Mouse (Mus musculus) spleen, adult 18-20 months (tissue): ENCODE data around the gene Ube2q1.

Experiments
- DNase-seq, 2 experiments: peaks; one replicate each; pipeline ENCODE4 v3.0.0; 2022; ENCODE audit warnings: mixed read lengths in 2 of 2

Gene Ube2q1

DNA sequence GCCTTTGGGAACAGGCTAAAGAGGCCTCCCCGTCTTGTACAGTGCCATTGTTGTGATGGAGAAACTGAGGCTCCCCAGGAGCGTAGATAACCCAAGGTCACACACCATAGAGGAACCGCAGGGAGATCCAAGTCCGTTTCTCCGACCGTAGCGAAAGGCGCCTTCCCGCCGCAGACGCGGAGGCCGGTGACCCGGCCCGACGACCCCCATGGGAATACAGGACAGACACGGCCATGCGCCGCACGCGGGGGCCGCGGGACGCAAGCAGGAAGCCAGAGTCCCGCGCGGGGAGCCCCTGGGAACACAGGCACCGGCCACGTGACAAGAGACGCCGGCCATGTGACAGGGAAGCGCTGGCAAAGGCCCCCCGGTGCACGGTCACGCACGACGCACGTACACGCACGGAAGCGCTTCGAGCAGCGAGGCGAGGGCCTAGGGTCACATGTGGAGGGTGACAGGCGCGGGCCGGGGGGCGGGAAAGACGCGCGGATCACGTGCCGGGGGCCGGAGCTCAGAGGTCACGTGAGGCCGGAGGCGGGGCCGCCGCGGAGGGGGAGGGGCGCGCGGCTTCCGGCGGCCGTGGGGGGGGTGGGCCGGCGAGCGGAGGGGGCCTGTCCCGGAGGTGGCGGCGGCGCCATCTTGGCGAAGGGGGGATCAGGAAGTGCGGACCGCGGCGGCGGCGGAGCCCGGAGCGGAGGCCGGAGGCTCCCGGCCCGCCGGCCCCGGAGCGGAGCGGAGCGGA, at the start of gene Ube2q1:
Gene Ube2q1 (plus strand): TSS at position 649 of the 742 bp plus-strand sequence.
- peak; percentile 94 to 96 for DNase-seq

DNA sequence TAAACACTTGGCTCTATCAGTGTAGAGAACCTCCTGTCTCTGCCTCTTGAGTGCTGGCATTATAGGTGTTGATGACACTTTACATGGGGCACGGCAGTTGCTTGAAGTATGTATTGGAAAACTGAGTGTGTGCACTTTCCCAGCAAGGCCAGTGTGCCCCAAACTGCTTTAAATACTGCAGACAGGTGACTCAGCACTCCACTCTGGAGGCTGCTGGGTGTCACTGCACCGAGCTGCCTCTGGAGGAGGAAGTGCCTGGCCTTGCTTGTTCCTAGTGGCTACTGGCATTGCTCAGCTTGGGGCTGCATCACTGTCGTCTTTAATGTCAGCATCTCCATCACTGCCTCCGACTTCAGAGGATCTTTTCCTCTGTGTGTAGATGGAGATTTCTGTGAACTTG, 46.4 kb upstream of the Ube2q1 start:
- DNase-seq: peak; percentile 35 to 51

DNA sequence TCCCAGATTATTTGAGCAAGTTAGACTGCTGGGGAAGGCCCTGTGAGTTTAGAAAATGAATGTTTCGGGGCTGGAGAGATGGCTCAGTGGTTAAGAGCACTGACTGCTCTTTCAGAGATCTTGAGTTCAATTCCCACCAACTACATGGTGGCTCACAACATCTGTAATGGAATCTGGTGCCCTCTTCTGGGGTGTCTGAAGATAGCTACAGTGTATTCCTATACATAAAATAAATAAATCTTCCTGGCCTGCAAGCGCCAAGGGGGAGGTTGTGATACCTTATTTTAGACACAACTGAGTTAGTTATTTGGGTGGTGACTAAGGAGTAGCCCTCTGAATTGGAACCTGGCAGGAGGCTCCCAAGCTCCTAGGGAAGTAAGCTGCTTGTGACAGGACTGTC, 44.6 kb upstream of the Ube2q1 start:
- no peak for DNase-seq

DNA sequence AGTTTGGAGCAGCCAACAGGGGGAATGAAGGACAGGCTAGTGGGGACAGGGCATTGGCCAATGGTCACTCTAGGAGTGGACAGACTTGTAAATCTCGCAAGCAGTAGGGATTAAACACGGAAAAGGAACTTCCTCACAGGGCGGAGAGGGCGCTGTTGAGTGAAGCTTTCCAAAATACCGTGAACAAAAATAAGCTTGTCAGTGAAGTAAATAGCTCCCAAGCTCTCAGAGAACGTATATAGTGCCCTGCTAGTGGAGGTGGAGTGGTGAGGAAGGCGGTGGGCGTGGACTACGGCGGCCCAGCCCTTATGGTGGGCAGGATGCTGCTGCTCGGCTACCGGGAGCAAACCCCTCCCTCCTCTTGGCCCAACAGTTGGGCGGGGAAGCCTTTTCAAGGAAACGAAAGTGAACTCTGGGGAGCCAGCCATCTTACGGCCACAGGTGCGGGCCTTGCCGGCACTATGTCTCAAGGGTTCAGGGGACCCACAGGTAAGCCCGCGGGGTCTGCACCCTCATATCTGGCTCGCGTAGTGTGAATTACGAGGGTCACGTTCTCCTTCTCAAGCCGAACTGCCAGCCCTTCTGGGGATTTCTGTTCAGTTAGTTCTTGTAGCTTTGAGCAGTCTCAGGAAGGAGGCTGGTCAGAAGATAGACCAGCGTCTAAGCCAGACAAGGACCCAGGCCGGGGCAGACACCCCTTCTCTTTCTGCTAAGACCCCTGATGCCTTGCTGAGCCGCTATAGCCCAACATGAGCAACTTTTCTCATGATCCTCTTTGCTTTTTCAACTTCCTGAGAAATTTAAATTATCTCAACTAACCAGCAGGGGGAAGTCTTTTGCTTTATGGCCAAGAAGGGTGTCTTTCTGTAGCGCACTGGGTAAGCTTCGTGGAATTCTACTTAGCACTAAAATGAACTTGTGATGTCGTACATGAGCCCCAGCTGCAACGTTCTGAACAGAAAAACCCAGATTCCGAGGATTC, 42.8 kb upstream of the Ube2q1 start:
- DNase-seq: peak; percentile 85 to 86

DNA sequence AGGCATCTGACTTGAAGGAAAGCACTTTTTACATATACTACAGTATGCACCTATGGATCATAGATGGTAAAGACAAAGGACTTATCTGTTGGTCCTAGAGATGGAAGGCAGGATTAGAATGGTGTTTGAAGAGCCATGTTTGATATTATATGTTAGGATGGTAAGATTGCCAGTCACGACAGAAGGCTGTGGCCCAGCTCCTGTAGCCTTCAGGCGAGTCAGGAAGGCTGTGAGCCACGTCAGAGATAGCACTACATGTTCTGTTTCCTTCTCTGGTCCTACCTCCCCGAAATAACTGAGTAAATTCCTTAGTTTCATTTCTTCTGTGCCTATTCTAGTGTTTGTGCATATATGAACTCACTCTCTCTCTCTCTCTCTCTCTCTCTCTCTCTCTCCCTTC, 41.3 kb upstream of the Ube2q1 start:
- no peak for DNase-seq

DNA sequence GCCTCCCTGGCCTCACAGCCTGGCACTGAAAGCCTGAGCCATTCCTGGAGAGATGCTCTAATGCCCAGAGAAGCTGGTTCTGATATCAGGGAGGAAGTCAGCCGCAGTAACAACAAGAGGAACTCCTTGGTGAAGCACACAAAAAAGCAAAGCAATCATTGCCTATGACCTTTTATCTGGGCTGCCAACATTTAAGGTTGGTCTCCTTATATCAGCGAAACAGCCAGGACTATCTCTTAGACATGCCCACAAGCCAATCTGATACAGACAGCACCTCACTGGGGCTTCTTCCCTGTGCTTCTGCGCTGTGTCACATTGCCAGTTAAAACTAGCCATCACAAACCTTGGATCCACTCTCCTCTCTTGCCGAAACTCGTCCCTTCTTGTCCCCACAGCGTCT, 34.9 kb upstream of the Ube2q1 start:
- DNase-seq: no peak

DNA sequence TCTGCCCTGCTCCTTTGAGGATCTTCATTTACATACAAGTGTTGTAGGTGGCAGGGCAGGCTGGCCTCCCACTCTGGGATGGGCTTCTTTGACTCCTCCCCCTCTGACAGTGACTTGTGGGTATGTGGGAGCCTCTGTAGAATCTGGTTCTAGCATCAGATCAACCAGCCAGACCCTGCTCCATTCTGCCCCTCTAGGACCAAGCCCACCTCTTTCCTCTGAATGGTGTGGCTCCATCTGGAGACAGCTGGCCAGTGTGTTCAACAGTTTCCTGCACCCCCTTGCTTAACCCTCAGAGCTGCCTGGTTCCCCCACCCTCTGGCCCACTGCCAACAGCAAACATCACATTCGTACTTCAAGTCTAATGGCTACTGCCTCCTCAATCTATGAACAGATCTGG, 21.1 kb upstream of the Ube2q1 start:
- no peak for DNase-seq

DNA sequence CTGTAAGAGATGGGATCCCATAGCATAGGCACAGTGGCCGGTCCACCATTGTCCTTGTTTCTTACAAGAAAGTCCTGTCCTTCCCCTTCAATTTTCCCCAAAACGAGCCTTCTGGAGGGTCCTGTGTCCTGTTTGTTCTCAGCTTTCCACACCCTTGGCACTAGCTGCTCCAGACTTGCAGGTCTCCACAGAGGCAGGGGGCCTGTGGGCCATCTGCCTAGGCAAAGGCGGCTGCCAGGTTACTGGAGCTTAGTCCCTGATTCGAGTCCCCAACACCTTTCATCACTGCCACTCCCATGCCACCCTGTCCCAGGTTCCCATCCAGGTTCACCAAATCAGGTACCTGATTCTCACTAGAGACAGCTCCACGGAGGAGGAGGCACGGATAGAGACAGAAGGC, 18.1 kb upstream of the Ube2q1 start:
- no peak for DNase-seq

DNA sequence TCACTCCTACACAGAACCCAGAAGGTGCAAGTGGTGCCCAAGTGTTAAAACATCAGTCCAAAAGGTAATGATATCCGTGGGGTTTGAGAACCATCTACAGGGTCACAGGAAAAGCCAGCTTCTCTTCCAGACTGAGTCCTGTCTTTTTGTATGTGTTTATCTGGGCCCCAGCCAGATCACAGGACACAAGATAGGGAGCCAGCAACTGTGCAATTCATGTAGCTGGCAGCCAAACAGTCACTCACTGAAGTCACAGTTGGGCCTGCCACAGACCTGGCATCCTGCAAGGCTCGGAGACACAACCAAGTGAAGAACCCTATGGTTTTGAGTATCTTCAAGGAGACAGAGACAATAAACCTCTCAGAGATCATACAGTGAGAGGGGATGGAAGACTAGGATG, 15.6 kb upstream of the Ube2q1 start:
- DNase-seq: no peak

DNA sequence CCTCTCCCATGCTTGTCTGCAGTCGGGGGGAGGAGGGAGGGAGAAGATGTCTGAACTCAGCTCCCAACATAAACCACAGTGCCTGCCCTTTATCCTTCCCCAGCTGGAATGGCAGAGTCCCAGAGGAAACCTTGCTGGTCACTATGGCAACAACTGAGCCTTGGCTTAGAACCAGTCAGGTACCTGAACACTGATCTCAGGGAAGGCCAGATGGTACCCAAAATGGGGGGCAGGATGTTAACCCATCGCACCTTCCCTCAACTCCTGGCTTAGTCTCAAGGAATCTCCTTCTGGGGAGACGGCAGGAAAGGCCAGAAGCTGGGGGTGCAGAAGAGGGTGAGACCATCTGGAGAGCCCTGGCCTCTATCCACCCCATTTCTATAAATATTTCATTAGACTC, 13.6 kb upstream of the Ube2q1 start:
- no peak for DNase-seq

DNA sequence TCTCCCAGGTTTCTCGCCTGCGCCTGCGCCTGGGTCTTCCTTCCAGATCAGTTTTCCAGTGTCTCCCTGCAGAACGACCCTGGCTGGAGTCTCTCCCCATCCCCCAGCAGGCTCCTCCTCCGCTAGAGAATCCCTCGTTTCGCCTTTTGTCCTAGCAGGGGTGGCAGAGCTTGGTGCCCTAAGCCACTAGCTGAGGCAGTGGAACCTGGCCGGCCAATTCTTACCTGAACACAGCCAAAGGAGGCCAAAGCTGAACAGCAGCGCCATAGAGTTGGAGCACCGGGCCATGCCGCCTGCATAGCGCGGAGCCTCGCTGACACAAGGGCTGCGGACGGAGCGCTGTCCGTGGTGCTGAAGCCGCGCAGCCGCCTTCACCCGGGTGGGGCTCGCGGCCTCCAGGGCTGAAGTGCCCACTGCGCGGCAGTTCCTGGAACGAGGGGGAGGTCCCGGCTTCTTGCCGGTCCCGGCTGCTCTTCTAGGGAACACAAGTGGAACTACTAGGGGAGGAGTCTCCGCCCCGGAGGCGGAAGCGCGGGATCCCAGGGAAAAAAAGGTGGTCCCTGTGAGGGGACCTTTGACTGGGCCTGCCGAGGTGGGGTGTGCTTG, 9.2 kb upstream of the Ube2q1 start, which contains the start of gene Chrnb2:
Gene Chrnb2 (minus strand): TSS at position 514 of the 606 bp plus-strand sequence.
- DNase-seq: peak; percentile 35 to 68

DNA sequence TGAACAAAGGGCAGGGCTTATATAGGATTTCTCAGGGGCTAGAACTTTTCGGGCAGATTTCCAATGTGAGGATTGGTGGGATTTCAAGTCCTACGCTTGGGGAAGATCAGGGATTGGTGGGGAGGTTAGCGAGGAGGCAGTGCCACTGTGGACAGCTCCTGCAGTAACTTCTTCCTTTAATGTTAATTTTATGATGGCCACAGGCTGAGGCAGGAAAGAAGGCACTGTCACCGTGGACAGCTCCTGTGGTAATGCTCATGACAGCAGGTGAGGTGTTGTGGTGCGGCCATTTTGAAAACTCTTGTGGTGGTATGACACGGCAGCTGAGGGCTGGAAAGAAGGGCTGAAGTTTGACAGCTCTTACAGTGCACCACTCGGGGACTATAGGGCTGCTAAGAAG, 3.8 kb upstream of the Ube2q1 start:
- no peak for DNase-seq

DNA sequence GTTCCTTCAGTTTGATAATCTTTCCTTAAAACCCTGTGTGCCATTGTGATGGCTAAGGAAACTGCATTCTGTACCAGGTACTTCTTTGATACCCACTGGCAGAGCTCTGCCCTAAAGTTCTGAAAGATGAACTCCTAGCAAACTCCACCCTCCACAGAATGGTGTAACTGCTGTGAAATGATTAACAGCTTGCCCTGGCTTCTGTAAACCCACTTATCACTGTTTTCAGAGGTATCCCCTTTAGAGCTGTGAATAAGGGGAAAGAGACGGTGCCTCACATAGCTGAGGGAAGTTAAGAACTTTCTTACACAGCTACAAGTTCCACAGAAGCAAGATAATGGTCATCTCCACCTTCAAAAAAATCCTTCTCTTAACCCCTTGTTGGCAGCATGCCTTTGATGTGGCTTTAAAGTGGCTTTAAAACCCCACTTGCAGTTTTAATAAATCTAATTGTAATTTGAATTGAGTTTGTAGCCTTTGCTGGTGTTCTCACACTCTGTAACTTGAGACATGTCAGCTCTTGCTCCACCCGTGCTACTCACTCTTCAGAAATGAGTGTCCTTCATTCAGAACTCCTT, 2.9 kb upstream of the Ube2q1 start:
- DNase-seq: no peak

DNA sequence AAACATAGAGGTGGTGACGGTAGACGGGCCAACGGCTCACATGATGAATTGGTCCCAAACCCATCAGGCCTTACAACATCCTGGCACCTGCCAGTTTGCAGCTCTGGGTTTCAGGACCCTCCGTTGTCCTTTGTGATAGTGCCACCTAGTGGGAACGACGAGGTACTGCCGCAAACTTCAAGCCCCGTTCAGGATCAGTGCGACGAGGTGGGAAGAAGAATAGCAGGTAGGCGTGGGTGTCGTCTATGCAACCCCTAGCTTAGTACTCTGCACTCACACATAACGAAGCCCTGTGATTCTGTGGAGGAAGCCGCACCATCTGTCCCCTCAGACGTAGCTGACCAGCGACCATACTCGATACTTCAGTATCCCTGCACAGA, 838 bp upstream of the Ube2q1 start:
- peak; percentile 70 to 71 for DNase-seq

DNA sequence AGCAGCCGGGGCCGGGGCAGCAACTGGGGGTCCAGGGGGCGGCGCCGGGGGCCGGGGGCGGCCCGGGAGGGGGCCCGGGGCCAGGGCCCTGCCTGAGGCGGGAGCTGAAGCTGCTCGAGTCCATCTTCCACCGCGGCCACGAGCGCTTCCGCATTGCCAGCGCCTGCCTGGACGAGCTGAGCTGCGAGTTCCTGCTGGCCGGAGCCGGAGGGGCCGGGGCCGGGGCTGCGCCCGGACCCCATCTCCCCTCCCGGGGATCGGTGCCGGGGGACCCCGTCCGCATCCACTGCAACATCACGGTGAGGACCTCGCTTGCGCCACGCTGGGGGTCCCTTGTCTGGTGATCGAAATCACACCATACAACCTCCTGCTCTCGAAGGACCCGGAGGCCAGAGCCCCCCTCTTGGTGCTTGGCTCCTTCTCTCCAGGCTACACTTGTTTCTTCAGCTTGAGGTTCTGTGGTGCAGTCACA, 360 bp downstream of the Ube2q1 start:
- DNase-seq: no peak

DNA sequence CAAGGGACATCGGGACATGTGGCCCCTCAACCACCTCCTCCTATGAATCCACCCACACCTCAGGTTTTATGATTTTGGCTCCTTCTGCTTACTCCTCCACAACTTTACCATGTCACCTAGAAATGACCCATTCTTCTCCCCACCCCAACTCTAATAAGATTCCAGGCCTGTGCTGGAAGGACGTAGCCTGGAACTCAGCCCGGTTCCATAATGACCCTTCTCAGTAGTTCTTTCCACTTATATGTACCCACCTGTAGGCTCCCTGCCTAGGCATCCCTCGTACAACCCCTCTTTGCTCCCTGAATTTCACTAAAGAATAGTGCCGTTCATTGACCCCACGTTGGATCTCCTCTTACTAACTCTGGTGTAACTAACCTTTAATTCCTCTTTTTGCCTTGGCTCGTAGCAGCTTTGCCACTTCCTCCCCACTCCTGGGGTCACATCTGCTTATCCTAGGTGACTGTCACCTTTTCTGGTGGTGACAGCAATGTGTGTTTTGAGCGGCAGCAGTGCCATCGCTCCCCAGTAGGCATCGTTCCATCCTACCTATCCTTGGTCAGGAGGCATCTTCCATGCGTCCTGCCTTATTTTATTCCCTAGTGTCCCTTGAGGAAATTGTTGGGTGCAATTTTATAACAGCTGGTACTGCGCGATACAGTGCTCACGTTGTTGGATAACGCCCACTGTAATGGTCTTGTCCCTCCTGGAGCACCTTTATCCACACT, 982 bp downstream of the Ube2q1 start:
- peak in 1 of 2 experiments; percentile 16 for DNase-seq

DNA sequence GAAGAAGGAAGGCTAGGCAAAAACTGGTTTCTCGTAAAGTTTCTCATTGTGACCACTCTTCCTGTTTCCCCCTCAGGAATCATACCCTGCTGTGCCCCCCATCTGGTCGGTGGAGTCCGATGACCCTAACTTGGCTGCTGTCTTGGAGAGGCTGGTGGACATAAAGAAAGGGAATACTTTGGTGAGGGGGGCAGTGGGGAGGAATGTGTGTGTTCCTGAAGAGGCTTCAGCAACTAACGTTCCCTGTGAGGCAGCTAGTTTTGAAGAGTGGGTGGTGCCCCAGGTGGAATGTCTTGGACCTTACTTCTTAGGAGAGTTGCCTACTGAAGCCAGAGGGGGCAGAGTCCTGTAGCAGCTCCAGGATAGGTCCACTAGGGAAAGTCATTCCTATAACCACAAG, 2.6 kb downstream of the Ube2q1 start:
- no peak for DNase-seq

DNA sequence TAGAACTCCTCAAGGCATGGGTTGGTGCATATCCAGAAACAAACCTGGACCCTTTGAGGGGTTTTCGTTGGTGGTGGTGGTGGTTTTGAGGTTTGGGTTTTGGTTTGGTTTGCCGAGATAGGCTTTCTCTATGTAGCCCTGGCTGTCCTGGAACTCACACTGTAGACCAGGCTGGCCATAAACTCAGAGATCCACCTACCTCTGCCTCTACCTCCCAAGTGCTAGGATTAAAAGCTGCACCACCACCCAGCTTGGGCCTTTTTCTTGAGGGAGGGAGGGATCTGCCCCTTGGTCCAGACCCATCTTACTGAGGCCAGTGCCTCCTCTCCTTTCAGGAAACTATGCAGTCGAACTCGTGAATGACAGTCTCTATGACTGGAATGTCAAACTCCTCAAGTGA, 6.7 kb downstream of the Ube2q1 start:
- DNase-seq: no peak

DNA sequence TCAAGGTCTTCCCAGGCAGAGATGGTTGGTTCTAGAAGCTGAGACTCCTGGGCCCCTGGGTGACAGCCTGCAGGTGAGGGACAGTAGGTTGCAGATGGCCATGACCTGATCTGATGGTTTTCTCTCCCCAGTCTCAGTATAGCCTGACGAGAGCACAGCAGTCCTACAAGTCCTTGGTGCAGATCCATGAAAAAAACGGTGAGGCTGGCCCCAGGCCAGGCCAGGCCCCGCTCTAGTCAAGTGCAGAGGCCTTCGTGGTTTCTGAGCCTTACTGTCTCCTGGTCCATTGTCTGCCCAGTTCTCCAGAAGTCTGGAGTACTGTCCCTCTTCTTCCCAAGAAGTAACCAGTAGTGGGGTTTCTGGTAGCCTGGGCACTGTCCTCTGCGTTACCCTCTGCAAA, 8.2 kb downstream of the Ube2q1 start:
- no peak for DNase-seq

DNA sequence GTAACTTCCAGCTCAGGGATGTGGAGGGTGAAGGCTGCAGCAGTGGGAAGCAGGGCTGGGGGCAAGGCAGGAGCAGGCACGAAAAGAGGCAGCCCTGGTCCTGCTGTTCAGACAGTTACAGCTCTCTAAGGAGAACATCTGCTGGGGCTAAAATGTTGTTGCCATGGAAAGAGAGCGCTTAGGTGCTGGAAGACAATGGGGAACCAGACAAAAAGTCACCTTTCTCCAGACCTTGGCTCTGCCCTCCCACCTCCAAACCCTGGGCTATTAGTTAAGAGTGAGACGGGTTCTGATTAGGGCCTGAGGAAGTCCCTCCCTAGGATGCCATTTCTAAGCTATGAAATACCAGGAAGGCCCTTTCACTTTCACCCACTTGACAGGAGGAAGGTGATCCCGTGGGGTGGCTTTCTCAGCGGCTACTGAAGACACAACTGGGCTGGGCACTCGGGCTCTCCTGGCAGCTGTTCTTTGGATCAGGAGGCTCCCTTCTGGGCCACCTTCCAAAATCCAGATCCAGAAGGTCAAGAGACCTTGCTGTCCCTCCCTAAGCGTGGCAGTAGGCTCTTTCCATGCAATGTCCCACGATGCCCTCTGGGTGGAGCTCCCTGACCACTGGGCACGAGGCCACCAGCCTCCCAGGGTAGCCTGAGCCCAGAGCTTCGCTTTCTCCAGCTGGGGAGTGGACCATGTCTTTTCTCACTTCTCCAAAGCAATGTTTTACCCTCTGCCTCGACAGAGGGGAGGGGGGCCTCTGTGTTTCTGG, 11.8 kb downstream of the Ube2q1 start:
- DNase-seq: peak; percentile 47 to 63

DNA sequence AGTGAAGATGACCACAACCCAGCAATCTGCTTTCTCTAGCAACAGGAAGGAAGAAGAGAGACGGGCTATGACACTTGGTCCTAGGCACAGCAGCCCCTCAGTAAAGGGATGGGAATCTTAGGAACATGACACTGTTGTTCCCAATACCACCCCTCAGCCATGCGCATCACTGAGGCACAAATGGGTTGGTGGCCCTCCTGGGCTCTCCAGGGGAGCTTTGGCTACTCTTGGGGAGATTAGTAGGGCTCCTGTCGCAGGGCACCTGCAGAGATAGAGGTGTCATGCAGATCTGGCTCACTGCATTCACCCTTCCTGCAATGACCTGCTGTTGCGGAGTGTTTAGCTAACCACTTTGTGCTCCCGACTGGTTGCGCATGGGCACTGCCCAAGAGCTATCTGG, 12.9 kb downstream of the Ube2q1 start:
- DNase-seq: no peak
